Mouse (Mus musculus): ENCODE measurements at regions not wholly inside any gene's neighbourhood (a gene's known extent, or its start where the extent isn't known, plus 50 kb on each side); places are given as distances from the start of the nearest gene placed in this dataset.
"Not testable (repeated sequence)": the region's sequence is repeated elsewhere in the genome, so short reads cannot be mapped to it uniquely, and the experiment has no call there.

- no peak for DNase-seq (ENCODE audit: low spot score)
These were observed 239.2 kb upstream of the 1700012A03Rik start for GRCm38 (mm10) chr6:31810602-31811512.

- not testable (repeated sequence) for DNase-seq (ENCODE audit: low spot score)
These were observed 240.7 kb upstream of the Podxl start for GRCm38 (mm10) chr6:31804468-31804867.

- DNase-seq (ENCODE audit: low spot score): not testable (repeated sequence)
These were observed 239.4 kb upstream of the Podxl start for GRCm38 (mm10) chr6:31803222-31803621.

DNA sequence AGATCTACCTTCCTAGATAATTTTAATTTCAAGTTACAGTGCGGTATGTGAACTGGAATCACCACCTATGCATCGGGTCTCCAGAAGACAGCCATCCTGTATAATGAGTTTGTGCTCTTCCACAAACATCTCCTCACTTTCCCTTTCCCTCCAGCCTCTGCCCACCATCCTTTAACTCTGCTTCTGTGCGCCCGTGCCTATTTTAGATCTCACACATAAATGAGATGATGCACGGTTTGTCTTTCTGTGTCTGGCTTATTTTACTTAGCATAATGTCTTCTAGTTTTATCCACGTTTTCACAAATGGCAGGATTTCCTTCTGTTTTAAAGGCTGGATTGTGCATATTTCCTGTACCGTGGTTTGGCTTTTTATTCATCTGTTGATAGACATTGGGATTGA lies 227.8 kb upstream of the Podxl start:
- no peak for DNase-seq (ENCODE audit: low spot score)

DNA sequence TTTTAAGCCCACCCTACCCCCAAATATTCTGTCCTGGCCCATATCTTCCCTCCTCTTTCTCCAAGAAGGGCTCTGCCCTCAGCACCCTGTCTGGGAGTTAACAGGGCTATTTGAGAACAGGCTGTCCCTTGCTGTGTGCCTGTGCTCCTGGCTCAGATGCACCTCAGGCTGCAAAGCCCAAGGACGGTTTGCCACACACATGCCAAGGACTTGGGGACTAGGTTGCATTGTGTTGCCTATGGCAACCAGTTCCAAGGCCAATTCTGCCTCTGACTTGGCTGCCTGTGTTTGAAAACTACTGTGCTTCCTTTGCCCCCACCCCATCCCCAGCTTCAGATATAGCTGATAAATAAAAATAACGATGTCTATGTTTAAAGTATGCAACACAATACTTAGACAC lies 227.1 kb upstream of the Podxl start:
- DNase-seq (ENCODE audit: low spot score): no peak

GRCm38 (mm10) chr6:31776841-31777240 lies 213.1 kb upstream of the Podxl start:
- DNase-seq (ENCODE audit: low spot score): no peak

GRCm38 (mm10) chr6:31771916-31772315 lies 208.1 kb upstream of the Podxl start:
- DNase-seq (ENCODE audit: low spot score): no peak

- DNase-seq (ENCODE audit: low spot score): no peak
These were observed 181.8 kb upstream of the Podxl start for GRCm38 (mm10) chr6:31745589-31745988.

DNA sequence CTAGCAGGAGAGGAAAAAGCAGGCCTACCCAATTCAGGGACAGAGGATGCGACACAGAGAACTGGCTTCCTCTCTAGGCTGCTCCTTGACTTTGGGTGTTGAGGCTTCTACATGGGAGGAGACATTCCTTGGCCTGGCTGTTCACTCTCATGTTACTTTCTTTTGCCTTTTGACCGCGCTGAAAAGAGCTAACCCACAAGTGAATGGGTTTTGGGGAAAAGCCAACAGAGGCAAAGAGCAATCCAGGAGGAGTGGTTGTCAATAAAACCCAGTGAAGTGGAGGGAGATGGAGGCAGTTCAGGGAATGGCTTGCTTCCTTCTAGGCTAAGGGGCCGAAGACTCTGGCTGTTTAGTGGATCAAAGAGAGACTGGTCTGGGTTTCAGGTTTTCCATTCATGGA lies 167.6 kb upstream of the Podxl start:
- DNase-seq (ENCODE audit: low spot score): no peak

- DNase-seq (ENCODE audit: low spot score): no peak
These were observed 155.8 kb upstream of the Podxl start for GRCm38 (mm10) chr6:31719614-31720013.

- DNase-seq (ENCODE audit: low spot score): no peak
These were observed 155.1 kb upstream of the Podxl start for GRCm38 (mm10) chr6:31718843-31719242.

DNA sequence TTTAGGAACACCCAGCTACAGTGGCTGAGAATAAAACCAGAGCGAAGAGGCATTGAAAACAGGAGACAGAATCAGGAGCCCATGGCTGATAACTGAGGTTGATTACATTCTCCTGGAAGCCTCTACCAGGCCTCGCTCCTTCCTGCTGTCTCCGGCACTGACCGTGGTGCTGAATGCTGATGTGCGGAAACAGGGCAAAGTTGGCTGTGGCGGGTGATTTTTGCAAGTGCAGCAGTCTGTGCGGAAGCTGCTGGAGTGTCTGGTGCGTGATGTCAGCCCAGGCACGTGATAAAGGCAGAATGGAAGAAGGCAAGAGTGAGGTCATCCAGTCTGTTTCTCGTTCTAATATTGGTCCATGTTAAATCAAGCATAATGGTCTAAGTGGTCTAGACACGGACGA lies 153.8 kb upstream of the Podxl start:
- DNase-seq (ENCODE audit: low spot score): peak; percentile 43

- no peak for DNase-seq (ENCODE audit: low spot score)
These were observed 143.5 kb upstream of the Podxl start for GRCm38 (mm10) chr6:31707256-31707655.

- no peak for DNase-seq (ENCODE audit: low spot score)
These were observed 140.4 kb upstream of the Podxl start for GRCm38 (mm10) chr6:31704191-31704590.

DNA sequence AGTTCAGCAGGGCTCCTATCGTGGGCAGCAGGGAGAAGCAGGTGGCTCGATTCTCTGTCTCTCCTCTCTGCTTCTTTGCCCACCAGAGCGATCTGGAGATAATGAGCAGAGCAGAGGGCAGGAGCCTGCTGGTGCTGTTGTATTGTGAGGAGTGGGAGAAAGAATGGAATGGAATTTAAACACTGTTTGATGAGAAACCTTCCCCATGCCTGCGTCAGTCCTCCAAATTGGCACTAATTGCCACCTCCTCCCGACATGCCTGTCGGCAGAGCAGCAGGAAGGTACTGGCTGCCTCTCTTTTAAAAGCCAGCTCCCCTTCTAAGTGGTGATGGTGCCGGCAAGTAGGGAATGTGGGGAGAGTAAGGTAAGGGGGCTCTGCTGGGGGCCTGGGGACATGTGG lies 139.2 kb upstream of the Podxl start:
- no peak for DNase-seq (ENCODE audit: low spot score)

DNA sequence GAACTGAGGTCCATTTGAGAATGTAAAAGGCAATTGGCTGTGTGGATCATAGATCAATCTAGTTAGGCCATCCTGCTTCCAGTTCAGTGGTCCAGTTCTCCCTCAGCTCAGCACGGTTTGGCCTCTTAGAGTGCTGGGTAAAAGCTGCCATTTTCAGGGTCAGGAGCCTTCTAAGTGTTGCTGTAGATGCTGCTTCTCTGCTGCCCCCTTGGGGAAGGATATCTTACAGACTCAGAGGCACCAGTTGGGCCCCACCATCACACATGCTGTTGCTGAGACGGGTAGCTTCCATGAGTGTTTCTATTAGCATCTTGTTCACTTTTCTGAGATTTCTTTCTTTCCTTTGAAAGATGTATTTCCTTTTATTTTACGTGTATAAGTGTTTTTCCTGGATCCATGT lies 132.1 kb upstream of the Podxl start:
- no peak for DNase-seq (ENCODE audit: low spot score)

- DNase-seq (ENCODE audit: low spot score): no peak
These were observed 129.3 kb upstream of the Podxl start for GRCm38 (mm10) chr6:31693047-31693446.

- no peak for DNase-seq (ENCODE audit: low spot score)
These were observed 128.2 kb upstream of the Podxl start for GRCm38 (mm10) chr6:31692024-31692423.

DNA sequence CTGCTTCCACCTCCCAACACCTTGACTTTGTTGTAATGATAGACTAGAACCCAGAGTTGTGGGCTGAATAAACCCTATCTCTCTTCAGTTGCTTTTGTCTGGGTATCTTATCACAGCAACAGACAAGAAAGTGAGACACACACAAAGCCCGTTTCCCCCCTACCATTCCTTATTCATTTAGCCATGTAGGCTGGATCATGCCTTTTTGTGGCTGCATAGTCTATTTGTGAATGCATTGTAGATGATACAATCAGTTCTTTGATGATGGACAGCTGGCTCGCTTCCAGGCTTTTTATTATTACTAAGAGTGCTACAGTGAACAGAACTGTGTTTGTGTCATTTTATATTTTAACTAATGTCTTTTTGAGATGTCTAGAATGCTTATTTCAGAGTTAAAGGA lies 116.3 kb upstream of the Podxl start:
- no peak for DNase-seq (ENCODE audit: low spot score)

- no peak for DNase-seq (ENCODE audit: low spot score)
These were observed 102.1 kb upstream of the Podxl start for GRCm38 (mm10) chr6:31665671-31666486.

DNA sequence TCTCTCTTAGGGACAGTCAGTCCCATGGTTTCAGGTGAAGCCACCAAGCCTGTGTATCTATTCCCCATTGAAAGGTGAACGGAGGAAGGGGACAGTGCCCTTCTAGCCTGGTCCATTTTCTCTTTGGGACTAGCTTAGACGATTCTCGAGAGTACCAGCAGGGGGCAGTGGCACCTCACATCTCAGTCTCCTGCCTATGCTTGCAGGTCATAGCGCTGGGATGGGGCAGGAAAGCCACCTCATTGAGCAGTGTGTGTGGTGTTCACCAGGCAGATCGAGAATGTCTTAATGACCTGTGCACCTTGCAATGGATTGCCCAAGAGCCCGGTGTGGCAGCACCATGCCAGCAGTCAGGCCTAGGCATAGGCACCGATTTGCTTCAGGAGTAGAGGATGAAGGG lies 100.7 kb upstream of the Podxl start:
- DNase-seq (ENCODE audit: low spot score): peak; percentile 57

DNA sequence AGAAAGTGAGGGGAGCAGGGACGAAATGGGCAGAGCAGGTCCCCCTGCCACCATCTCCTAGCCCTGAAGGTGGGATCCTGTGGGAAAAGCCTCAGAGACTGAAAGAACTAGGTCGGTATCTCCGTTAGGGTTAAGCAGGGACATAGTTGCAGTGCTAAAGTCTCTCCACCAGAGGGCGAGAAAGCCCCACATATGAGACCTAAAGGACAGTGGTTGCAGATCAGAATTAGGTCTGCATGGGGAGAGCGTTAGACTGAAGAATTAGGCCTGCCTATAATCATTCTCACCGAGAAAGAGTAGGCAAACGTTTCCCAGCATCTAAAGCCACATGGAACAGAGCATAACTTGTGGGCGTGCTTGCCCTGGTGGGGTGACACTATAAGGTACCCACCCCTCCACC lies 97.0 kb upstream of the Podxl start:
- peak; percentile 56 for DNase-seq (ENCODE audit: low spot score)

DNA sequence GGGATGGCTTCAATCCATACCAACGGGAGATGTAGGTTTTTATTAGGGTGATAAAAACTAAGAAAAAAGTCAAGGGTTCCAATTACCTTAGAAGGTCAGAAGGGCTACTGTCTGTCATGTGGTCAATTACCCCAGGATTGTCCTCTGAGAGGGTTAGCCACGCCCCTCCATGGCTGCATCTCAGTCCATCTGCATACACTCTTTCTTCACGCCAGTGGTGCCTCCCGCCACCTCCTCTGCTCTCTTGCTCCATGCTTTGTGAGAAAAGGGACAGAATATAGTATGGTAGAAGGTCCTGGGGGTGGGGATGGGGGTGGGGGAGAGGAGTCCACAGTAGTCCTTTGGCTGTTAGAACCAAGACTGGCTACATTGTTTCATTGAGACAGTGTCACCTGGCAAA lies 96.1 kb upstream of the Podxl start:
- no peak for DNase-seq (ENCODE audit: low spot score)
